Mouse (Mus musculus): Measurements from ENCODE around the gene Igsf8. TPM values are rescaled to one million over a fixed set of nuclear protein-coding genes. Genes with fewer than 3 reads are reported as not detected.

The Igsf8 gene
- total RNA-seq, 2 experiments from 2014 or later, result 24.8 to 53.7 TPM

GRCm38 (mm10) chr1:172319346-172319745, 57.9 kb downstream of the Igsf8 start:
- ATAC-seq (replicated peaks; ENCODE audit: poor library complexity, severe bottlenecking), result no peak

GRCm38 (mm10) chr1:172319921-172320411, 58.5 kb downstream of the Igsf8 start:
- ATAC-seq (replicated peaks; ENCODE audit: poor library complexity, severe bottlenecking), result no peak

GRCm38 (mm10) chr1:172322725-172323124, 61.3 kb downstream of the Igsf8 start:
- no peak for ATAC-seq (replicated peaks; ENCODE audit: poor library complexity, severe bottlenecking)

- ATAC-seq (replicated peaks; ENCODE audit: poor library complexity, severe bottlenecking), result no peak
Measured at GRCm38 (mm10) chr1:172323298-172323697, 61.9 kb downstream of the Igsf8 start.

- no peak for ATAC-seq (replicated peaks; ENCODE audit: poor library complexity, severe bottlenecking)
Measured at GRCm38 (mm10) chr1:172323801-172324359, 62.4 kb downstream of the Igsf8 start.

- ATAC-seq (replicated peaks; ENCODE audit: poor library complexity, severe bottlenecking), result peak; percentile 72
Measured at GRCm38 (mm10) chr1:172324725-172325124, 63.3 kb downstream of the Igsf8 start.

- peak; percentile 65 for ATAC-seq (replicated peaks; ENCODE audit: poor library complexity, severe bottlenecking)
Measured at GRCm38 (mm10) chr1:172325680-172326535, 64.5 kb downstream of the Igsf8 start.

- ATAC-seq (replicated peaks; ENCODE audit: poor library complexity, severe bottlenecking), result no peak
Measured at GRCm38 (mm10) chr1:172326684-172327083, 65.2 kb downstream of the Igsf8 start.

GRCm38 (mm10) chr1:172327206-172328001, 66.0 kb downstream of the Igsf8 start:
- ATAC-seq (replicated peaks; ENCODE audit: poor library complexity, severe bottlenecking), result no peak

GRCm38 (mm10) chr1:172328041-172328440, 66.6 kb downstream of the Igsf8 start:
- ATAC-seq (replicated peaks; ENCODE audit: poor library complexity, severe bottlenecking), result no peak

- no peak for ATAC-seq (replicated peaks; ENCODE audit: poor library complexity, severe bottlenecking)
Measured at GRCm38 (mm10) chr1:172328461-172328860, 67.0 kb downstream of the Igsf8 start.

- ATAC-seq (replicated peaks; ENCODE audit: poor library complexity, severe bottlenecking), result no peak
Measured at GRCm38 (mm10) chr1:172329131-172329530, 67.7 kb downstream of the Igsf8 start, which contains the start of gene Kcnj9. Gene Kcnj9, minus strand, starts transcription at chr1:172329318.

- ATAC-seq (replicated peaks; ENCODE audit: poor library complexity, severe bottlenecking), result no peak
Measured at GRCm38 (mm10) chr1:172329616-172330015, 68.2 kb downstream of the Igsf8 start.

- ATAC-seq (replicated peaks; ENCODE audit: poor library complexity, severe bottlenecking), result peak; percentile 66
Measured at GRCm38 (mm10) chr1:172331422-172331947, 70.0 kb downstream of the Igsf8 start.

- no peak for ATAC-seq (replicated peaks; ENCODE audit: poor library complexity, severe bottlenecking)
Measured at GRCm38 (mm10) chr1:172332925-172333324, 71.5 kb downstream of the Igsf8 start.

- no peak for ATAC-seq (replicated peaks; ENCODE audit: poor library complexity, severe bottlenecking)
Measured at GRCm38 (mm10) chr1:172333512-172333911, 72.1 kb downstream of the Igsf8 start.

- ATAC-seq (replicated peaks; ENCODE audit: poor library complexity, severe bottlenecking), result peak; percentile 73
Measured at GRCm38 (mm10) chr1:172335804-172336203, 74.4 kb downstream of the Igsf8 start.

GRCm38 (mm10) chr1:172337411-172338185, 76.2 kb downstream of the Igsf8 start:
- no peak for ATAC-seq (replicated peaks; ENCODE audit: poor library complexity, severe bottlenecking)

- ATAC-seq (replicated peaks; ENCODE audit: poor library complexity, severe bottlenecking), result peak; percentile 89
Measured at GRCm38 (mm10) chr1:172340729-172341321, 79.4 kb downstream of the Igsf8 start, which contains the start of gene Kcnj10. Gene Kcnj10, plus strand, starts transcription at chr1:172341210.

Measured in granulocyte monocyte progenitor cell, adult 5-6 weeks (primary cell).